Mouse (Mus musculus): ENCODE results near the gene Pafah1b3. TPM values are rescaled to one million over a fixed set of nuclear protein-coding genes. Genes with fewer than 3 reads are reported as not detected.
A peak's percentile ranks its signal among the peaks of the same experiment; 100 is the strongest.

The Pafah1b3 gene
- polyA plus RNA-seq, 1 experiment from 2014 or later = 91.9 TPM

- peaks cover 5% of the 10 kb centered on the region for H3K36me3 ChIP-seq (ENCODE audit: control insufficient read depth, insufficient read depth)
- peak overlapping the region; percentile 93 for H3K27ac ChIP-seq (ENCODE audit: low read depth, low read length)
- H3K4me2 ChIP-seq (replicated peaks; ENCODE audit: low read depth) = peak overlapping the region; percentile 96
- H3K4me3 ChIP-seq (ENCODE audit: low read depth, low read length) = peak overlapping the region; percentile 63
- 4% methylated on average over 6 of the region's 6 CpGs for WGBS
- peaks cover 42% of the 10 kb centered on the region for H3K4me1 ChIP-seq (replicated peaks; ENCODE audit: control insufficient read depth, insufficient read depth, low read length)
- peak; percentile 6; the same call in 1 of the 2 replicates for TF ChIP-seq CTCF (IDR thresholded peaks at IDR 0.05; ENCODE audit: low read depth)
- 0 out of 2 replicates have a peak, but pooled peaks have one; percentile 1 for ATAC-seq
- H3K9ac ChIP-seq (ENCODE audit: low read depth, low read length) = peak overlapping the region; percentile 13; the same call in 1 of the 2 replicates
- no peaks in the 10 kb centered on the region for H3K9me3 ChIP-seq (ENCODE audit: control insufficient read depth)
- no peaks in the 10 kb centered on the region for H3K27me3 ChIP-seq (replicated peaks; ENCODE audit: control insufficient read depth, insufficient read depth, low read length)
These were observed 17.7 kb downstream of the Pafah1b3 start for GRCm38 (mm10) chr7:25279861-25280791.

GRCm38 (mm10) chr7:25279076-25279860, 18.5 kb downstream of the Pafah1b3 start:
- peak overlapping the region; percentile 93 for H3K27ac ChIP-seq (ENCODE audit: low read depth, low read length)
- H3K4me3 ChIP-seq (ENCODE audit: low read depth, low read length) = peak overlapping the region; percentile 63
- no peaks in the 10 kb centered on the region; the same call in 1 of the 2 replicates for H3K36me3 ChIP-seq (ENCODE audit: control insufficient read depth, insufficient read depth)
- peak; percentile 12 for ATAC-seq
- no peaks in the 10 kb centered on the region for H3K27me3 ChIP-seq (replicated peaks; ENCODE audit: control insufficient read depth, insufficient read depth, low read length)
- TF ChIP-seq CTCF (IDR thresholded peaks at IDR 0.05; ENCODE audit: low read depth) = peak; percentile 51
- peaks cover 40% of the 10 kb centered on the region for H3K4me1 ChIP-seq (replicated peaks; ENCODE audit: control insufficient read depth, insufficient read depth, low read length)
- peak overlapping the region; percentile 55 for H3K9ac ChIP-seq (ENCODE audit: low read depth, low read length)
- WGBS = under 1% methylated on average over 41 of the region's 49 CpGs
- no peaks in the 10 kb centered on the region for H3K9me3 ChIP-seq (ENCODE audit: control insufficient read depth)
- peak overlapping the region; percentile 96 for H3K4me2 ChIP-seq (replicated peaks; ENCODE audit: low read depth)

GRCm38 (mm10) chr7:25278341-25279075, 19.3 kb downstream of the Pafah1b3 start:
- no peaks in the 10 kb centered on the region for H3K27me3 ChIP-seq (replicated peaks; ENCODE audit: control insufficient read depth, insufficient read depth, low read length)
- ATAC-seq = peak; percentile 55
- H3K9ac ChIP-seq (ENCODE audit: low read depth, low read length) = peak overlapping the region; percentile 55
- peaks cover 39% of the 10 kb centered on the region for H3K4me1 ChIP-seq (replicated peaks; ENCODE audit: control insufficient read depth, insufficient read depth, low read length)
- peak overlapping the region; percentile 96 for H3K4me2 ChIP-seq (replicated peaks; ENCODE audit: low read depth)
- TF ChIP-seq CTCF (IDR thresholded peaks at IDR 0.05; ENCODE audit: low read depth) = peak; percentile 73
- peak overlapping the region; percentile 63 for H3K4me3 ChIP-seq (ENCODE audit: low read depth, low read length)
- H3K9me3 ChIP-seq (ENCODE audit: control insufficient read depth) = no peaks in the 10 kb centered on the region
- WGBS = 0% methylated on average over 50 of the region's 60 CpGs
- H3K27ac ChIP-seq (ENCODE audit: low read depth, low read length) = peak overlapping the region; percentile 93
- peaks cover under 1% of the 10 kb centered on the region; the same call in 1 of the 2 replicates for H3K36me3 ChIP-seq (ENCODE audit: control insufficient read depth, insufficient read depth)

GRCm38 (mm10) chr7:25277998-25278340, 19.8 kb downstream of the Pafah1b3 start:
- peak overlapping the region; percentile 55; the same call in 1 of the 2 replicates for H3K9ac ChIP-seq (ENCODE audit: low read depth, low read length)
- TF ChIP-seq CTCF (IDR thresholded peaks at IDR 0.05; ENCODE audit: low read depth) = no peak
- peak overlapping the region; percentile 96 for H3K4me2 ChIP-seq (replicated peaks; ENCODE audit: low read depth)
- H3K27ac ChIP-seq (ENCODE audit: low read depth, low read length) = peak overlapping the region; percentile 93; the same call in 1 of the 2 replicates
- peaks cover 5% of the 10 kb centered on the region; the same call in 1 of the 2 replicates for H3K36me3 ChIP-seq (ENCODE audit: control insufficient read depth, insufficient read depth)
- peak overlapping the region; percentile 63 for H3K4me3 ChIP-seq (ENCODE audit: low read depth, low read length)
- 6% methylated on average over 4 of the region's 4 CpGs for WGBS
- peaks cover 39% of the 10 kb centered on the region for H3K4me1 ChIP-seq (replicated peaks; ENCODE audit: control insufficient read depth, insufficient read depth, low read length)
- no peak for ATAC-seq
- no peaks in the 10 kb centered on the region for H3K9me3 ChIP-seq (ENCODE audit: control insufficient read depth)
- H3K27me3 ChIP-seq (replicated peaks; ENCODE audit: control insufficient read depth, insufficient read depth, low read length) = no peaks in the 10 kb centered on the region

- peaks cover 39% of the 10 kb centered on the region for H3K4me1 ChIP-seq (replicated peaks; ENCODE audit: control insufficient read depth, insufficient read depth, low read length)
- no peak overlapping the region for H3K4me3 ChIP-seq (ENCODE audit: low read depth, low read length)
These were observed 20.4 kb downstream of the Pafah1b3 start for GRCm38 (mm10) chr7:25277405-25277804.

More at GRCm38 (mm10) chr7:25277405-25277804, 20.4 kb downstream of the Pafah1b3 start:
- no peak; the same call in 1 of the 2 replicates for TF ChIP-seq CTCF (IDR thresholded peaks at IDR 0.05; ENCODE audit: low read depth)
- 83% methylated on average over 4 of the region's 4 CpGs for WGBS
- Histone ChIP-seq H3K27me3 (replicated peaks; ENCODE audit: control insufficient read depth, insufficient read depth, low read length) (no peaks in the 10 kb centered on the region), H3K36me3 (ENCODE audit: control insufficient read depth, insufficient read depth) (peaks cover 9% of the 10 kb centered on the region), H3K9me3 (ENCODE audit: control insufficient read depth) (no peaks in the 10 kb centered on the region), H3K9ac (ENCODE audit: low read depth, low read length) (no peak overlapping the region), H3K4me2 (replicated peaks; ENCODE audit: low read depth) (no peak overlapping the region; the same call in 1 of the 2 replicates), H3K27ac (ENCODE audit: low read depth, low read length) (no peak overlapping the region)
- no peak for ATAC-seq

Measured in intestine, postnatal 0 days (tissue).